Mouse (Mus musculus) kidney, embryonic 15.5 days (tissue): ENCODE measurements around the gene Dip2a. TPM values are rescaled to one million over a fixed set of nuclear protein-coding genes. Genes with fewer than 3 reads are reported as not detected.
A peak's percentile ranks its signal among the peaks of the same experiment; 100 is the strongest.

Source experiments
- ATAC-seq: fragments of 200-750 bp; cut with Nextera tagmentation; replicated peaks from 2 replicates; pipeline ENCODE4 v1.8.0; 2017; ENCODE audit warnings: moderate TSS enrichment; ENCODE audit not compliant: low FRiP score
- H3K27ac ChIP-seq: fragments of 300-500 bp; sonication (generic); 2 replicates; pipeline ENCODE4 v1.5.1; 2015; ENCODE audit warnings: mild to moderate bottlenecking, inconsistent platforms
- H3K27me3 ChIP-seq: fragments of 300-500 bp; sonication (generic); 2 replicates; pipeline ENCODE4 v1.6.1; 2015; ENCODE audit warnings: inconsistent platforms
- H3K36me3 ChIP-seq: fragments of 300-500 bp; sonication (generic); 2 replicates; pipeline ENCODE4 v1.6.1; 2015; ENCODE audit warnings: inconsistent platforms
- H3K4me1 ChIP-seq: fragments of 300-500 bp; sonication (generic); 2 replicates; pipeline ENCODE4 v1.6.1; 2015; ENCODE audit warnings: inconsistent platforms
- H3K4me2 ChIP-seq: fragments of 300-500 bp; sonication (generic); 2 replicates; pipeline ENCODE4 v1.6.1; 2015; ENCODE audit warnings: moderate library complexity, mild to moderate bottlenecking, inconsistent platforms
- H3K4me3 ChIP-seq: fragments of 300-500 bp; sonication (generic); replicated peaks from 2 replicates; pipeline ENCODE4 v1.5.1; 2015; ENCODE audit warnings: mild to moderate bottlenecking, inconsistent platforms
- H3K9ac ChIP-seq: fragments of 300-500 bp; sonication (generic); 2 replicates; pipeline ENCODE4 v1.6.1; 2015; ENCODE audit warnings: mild to moderate bottlenecking, inconsistent platforms
- H3K9me3 ChIP-seq: fragments of 300-500 bp; sonication (generic); replicated peaks from 2 replicates; pipeline ENCODE4 v1.6.1; 2016; ENCODE audit warnings: inconsistent platforms
- WGBS: fragments of 180-500 bp; shearing (Covaris S2); methylation state at CpG from one replicate; pipeline ENCODE4 v1.1.7; 2015; ENCODE audit warnings: mixed read lengths; 5-methylcytosine and 5-hydroxymethylcytosine counted together
- polyA plus RNA-seq: library from polyadenylated mRNA; unstranded; fragments of >200 nt; fragmentation: Nextera tagmentation; extraction: Ambion mirVana; gene quantifications from 2 replicates; pipeline ENCODE4 v1.2.1, GENCODE M21; 2015

The Dip2a gene
- polyA plus RNA-seq, 1 experiment from 2014 or later: 11.3 TPM

DNA sequence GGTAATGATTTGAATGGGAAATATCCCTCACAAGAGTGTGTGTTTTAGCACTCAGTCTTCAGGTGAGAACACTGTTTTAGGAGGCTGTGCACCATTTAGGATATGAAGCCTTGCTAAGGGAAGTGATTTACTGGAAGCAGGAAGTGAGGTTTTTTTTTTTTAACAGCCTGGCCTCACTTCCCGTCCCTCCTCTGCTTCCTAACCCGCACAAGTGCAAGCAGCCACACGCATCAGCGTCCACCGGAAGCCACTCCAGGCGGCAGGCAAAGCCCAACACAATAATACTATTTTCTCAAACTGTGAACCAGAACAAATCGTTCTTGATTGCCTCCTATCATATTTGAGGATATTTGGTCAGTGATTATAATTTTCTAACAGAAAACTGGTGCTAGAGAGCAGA is 6.9 kb upstream of the Dip2a start:
- no peak for ATAC-seq
- 82% methylated on average over 7 of the region's 7 CpGs for WGBS
- Histone ChIP-seq H3K4me1 (no peaks in the 10 kb centered on the region), H3K9ac (no peak overlapping the region), H3K9me3 (no peaks in the 10 kb centered on the region), H3K4me3 (no peak overlapping the region), H3K27me3 (no peaks in the 10 kb centered on the region), H3K4me2 (no peak overlapping the region), H3K36me3 (peaks cover 79% of the 10 kb centered on the region), H3K27ac (peak overlapping the region; percentile 45; the same call in 1 of the 2 replicates)

- no peak for ATAC-seq
- H3K27ac ChIP-seq: peak overlapping the region; percentile 42
- 13% methylated on average over 4 of the region's 4 CpGs for WGBS
- no peak overlapping the region for H3K9ac ChIP-seq
- H3K36me3 ChIP-seq: peaks cover 27% of the 10 kb centered on the region
- peak overlapping the region; percentile 70 for H3K4me3 ChIP-seq
- peaks cover 24% of the 10 kb centered on the region for H3K4me1 ChIP-seq
- no peaks in the 10 kb centered on the region for H3K27me3 ChIP-seq
- H3K4me2 ChIP-seq: peak overlapping the region; percentile 87
- H3K9me3 ChIP-seq: no peaks in the 10 kb centered on the region
These were observed 1.5 kb upstream of the Dip2a start for GRCm38 (mm10) chr10:76346589-76346988.

DNA sequence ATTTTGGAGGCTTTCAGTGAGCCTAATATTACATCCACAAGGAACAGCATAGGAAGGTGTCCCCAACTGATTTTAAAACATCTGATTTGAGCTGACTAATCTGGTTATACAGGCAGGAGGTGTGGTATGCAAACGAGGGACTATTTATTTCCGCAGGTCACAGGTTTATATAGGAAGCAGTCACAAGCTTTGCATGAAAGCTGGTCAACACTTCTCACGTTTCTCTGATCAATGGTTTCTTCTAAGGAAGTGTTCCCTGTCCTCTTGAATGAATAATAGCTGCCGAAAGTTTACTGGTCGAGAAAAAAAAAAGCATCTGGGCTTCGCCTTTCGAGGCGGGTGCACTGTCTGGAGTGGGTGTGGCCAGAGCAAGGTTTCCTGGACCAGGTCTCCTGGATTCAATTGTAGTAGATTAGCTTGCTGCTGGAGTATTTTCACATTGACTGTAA is 976 bp upstream of the Dip2a start:
- no peaks in the 10 kb centered on the region for H3K9me3 ChIP-seq
- WGBS: 9% methylated on average over 8 of the region's 8 CpGs
- H3K27me3 ChIP-seq: no peaks in the 10 kb centered on the region
- peak overlapping the region; percentile 87 for H3K4me2 ChIP-seq
- peak overlapping the region; percentile 70 for H3K4me3 ChIP-seq
- peaks cover 22% of the 10 kb centered on the region for H3K36me3 ChIP-seq
- peaks cover 26% of the 10 kb centered on the region for H3K4me1 ChIP-seq
- no peak overlapping the region for H3K9ac ChIP-seq
- ATAC-seq: no peak
- H3K27ac ChIP-seq: peak overlapping the region; percentile 42

- H3K27me3 ChIP-seq: no peaks in the 10 kb centered on the region
- peak overlapping the region; percentile 84 for H3K27ac ChIP-seq
- H3K9me3 ChIP-seq: no peaks in the 10 kb centered on the region
- H3K4me1 ChIP-seq: peaks cover 28% of the 10 kb centered on the region
- peak overlapping the region; percentile 87 for H3K4me2 ChIP-seq
- 4% methylated on average over 12 of the region's 12 CpGs for WGBS
- peaks cover 16% of the 10 kb centered on the region for H3K36me3 ChIP-seq
- H3K9ac ChIP-seq: peak overlapping the region; percentile 81
- ATAC-seq: no peak
- H3K4me3 ChIP-seq: peak overlapping the region; percentile 70
These were observed 430 bp upstream of the Dip2a start for GRCm38 (mm10) chr10:76345540-76345902.

- Histone ChIP-seq H3K4me2 (no peak overlapping the region), H3K4me3 (no peak overlapping the region), H3K9me3 (no peaks in the 10 kb centered on the region), H3K27ac (no peak overlapping the region), H3K27me3 (no peaks in the 10 kb centered on the region), H3K9ac (no peak overlapping the region), H3K4me1 (peaks cover 7% of the 10 kb centered on the region; the same call in 1 of the 2 replicates), H3K36me3 (no peaks in the 10 kb centered on the region)
- 31% methylated on average over 4 of the region's 4 CpGs for WGBS
- ATAC-seq: no peak
These were observed 10.7 kb downstream of the Dip2a start for GRCm38 (mm10) chr10:76334350-76334749.

- Histone ChIP-seq H3K27ac (no peak overlapping the region), H3K36me3 (no peaks in the 10 kb centered on the region), H3K4me3 (no peak overlapping the region), H3K4me2 (no peak overlapping the region), H3K9me3 (no peaks in the 10 kb centered on the region), H3K27me3 (no peaks in the 10 kb centered on the region), H3K4me1 (peaks cover 7% of the 10 kb centered on the region; the same call in 1 of the 2 replicates), H3K9ac (no peak overlapping the region)
- WGBS: 88% methylated on average over 2 of the region's 2 CpGs
- ATAC-seq: no peak
These were observed 13.1 kb downstream of the Dip2a start for GRCm38 (mm10) chr10:76332040-76332439.

- H3K27ac ChIP-seq: no peak overlapping the region
- H3K4me1 ChIP-seq: no peaks in the 10 kb centered on the region
- H3K4me2 ChIP-seq: no peak overlapping the region
- WGBS: 84% methylated on average over 4 of the region's 4 CpGs
- H3K4me3 ChIP-seq: no peak overlapping the region
- H3K27me3 ChIP-seq: no peaks in the 10 kb centered on the region
- no peaks in the 10 kb centered on the region for H3K9me3 ChIP-seq
- H3K36me3 ChIP-seq: no peaks in the 10 kb centered on the region
- H3K9ac ChIP-seq: no peak overlapping the region
- no peak for ATAC-seq
These were observed 16.0 kb downstream of the Dip2a start for GRCm38 (mm10) chr10:76329093-76329492.

DNA sequence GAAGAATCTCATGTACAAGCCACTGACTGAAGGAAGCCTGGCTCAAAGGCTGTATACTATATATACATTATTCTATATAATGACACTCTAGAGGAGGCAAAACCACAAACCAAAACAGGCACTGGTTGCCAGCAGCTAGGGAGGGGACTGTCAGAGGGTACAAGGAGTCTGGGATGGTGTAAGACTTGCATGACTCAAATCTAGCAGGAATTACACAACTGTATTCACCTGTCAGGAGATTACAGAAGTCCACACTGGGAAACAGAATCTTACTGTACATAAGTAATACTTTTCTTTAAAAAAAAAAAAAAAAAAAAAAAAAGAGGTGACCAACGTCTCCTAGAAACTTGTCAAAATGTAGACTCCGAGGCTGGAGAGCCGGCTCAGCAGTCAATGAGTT is 16.5 kb downstream of the Dip2a start:
- Histone ChIP-seq H3K4me3 (no peak overlapping the region), H3K9ac (no peak overlapping the region), H3K4me1 (no peaks in the 10 kb centered on the region), H3K27me3 (no peaks in the 10 kb centered on the region), H3K9me3 (no peaks in the 10 kb centered on the region), H3K27ac (no peak overlapping the region), H3K36me3 (no peaks in the 10 kb centered on the region), H3K4me2 (no peak overlapping the region)
- no peak for ATAC-seq
- 86% methylated on average over 3 of the region's 3 CpGs for WGBS

DNA sequence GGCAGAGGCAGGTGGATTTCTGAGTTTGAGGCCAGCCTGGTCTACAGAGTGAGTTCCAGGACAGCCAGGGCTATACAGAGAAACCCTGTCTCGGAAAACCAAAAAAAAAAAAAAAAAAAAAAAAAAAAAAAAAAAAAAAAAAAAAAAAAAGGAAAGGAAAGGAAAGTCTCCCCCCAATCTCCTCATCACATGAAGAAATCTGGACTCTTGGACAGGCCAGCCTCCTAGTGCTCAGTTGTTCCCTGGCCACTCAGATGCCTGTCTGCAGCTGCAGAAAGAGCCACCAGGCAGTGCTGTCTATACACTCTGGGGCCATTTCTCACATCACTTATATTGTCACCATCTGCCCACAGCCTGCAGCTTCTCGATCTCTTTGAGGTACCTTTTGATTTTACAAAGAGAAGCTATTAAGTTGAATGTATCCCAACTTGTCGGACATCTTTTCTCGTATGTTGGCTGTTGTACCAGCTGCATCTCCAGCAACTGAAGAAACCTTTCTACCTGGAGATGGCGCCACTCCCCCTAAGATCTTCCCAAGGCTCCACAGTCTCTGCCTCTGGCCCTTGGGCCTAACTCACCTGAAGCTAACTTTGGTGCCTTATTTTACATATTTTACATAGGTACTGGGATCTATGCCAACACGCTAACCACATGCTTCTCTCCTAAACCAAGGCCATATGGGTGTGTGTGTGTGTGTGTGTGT is 18.6 kb downstream of the Dip2a start:
- Histone ChIP-seq H3K9me3 (no peaks in the 10 kb centered on the region), H3K36me3 (no peaks in the 10 kb centered on the region), H3K27me3 (no peaks in the 10 kb centered on the region), H3K4me1 (no peaks in the 10 kb centered on the region), H3K9ac (no peak overlapping the region), H3K4me3 (no peak overlapping the region), H3K27ac (no peak overlapping the region), H3K4me2 (no peak overlapping the region)
- no peak for ATAC-seq
- 73% methylated on average over 6 of the region's 6 CpGs for WGBS

- Histone ChIP-seq H3K36me3 (peaks cover 57% of the 10 kb centered on the region), H3K27ac (no peak overlapping the region), H3K9me3 (no peaks in the 10 kb centered on the region), H3K27me3 (no peaks in the 10 kb centered on the region), H3K4me1 (no peaks in the 10 kb centered on the region), H3K9ac (no peak overlapping the region), H3K4me2 (no peak overlapping the region), H3K4me3 (no peak overlapping the region)
- 75% methylated on average over 12 of the region's 12 CpGs for WGBS
- ATAC-seq: no peak
These were observed 27.5 kb downstream of the Dip2a start for GRCm38 (mm10) chr10:76317623-76318022.

DNA sequence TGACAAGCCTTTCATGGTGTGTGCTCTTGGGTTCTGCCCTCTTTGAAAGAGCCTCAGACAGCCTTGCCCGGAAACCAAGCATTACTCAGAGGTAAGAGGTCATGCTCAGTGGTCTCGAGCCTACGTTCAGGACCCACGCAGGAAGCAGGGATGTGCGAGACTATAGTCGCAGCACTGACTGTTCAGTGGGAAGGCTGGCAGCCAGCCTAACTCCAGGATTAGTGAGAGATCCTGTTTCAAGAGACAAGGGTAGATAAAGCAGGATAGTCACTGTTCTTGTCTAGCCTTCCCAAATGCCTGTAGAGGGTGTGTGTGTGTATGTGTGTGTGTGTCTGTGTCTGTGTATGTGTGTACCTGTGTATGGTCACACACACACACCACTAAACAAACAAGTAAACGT is 28.9 kb downstream of the Dip2a start:
- no peak overlapping the region for H3K4me2 ChIP-seq
- H3K36me3 ChIP-seq: peaks cover 65% of the 10 kb centered on the region
- 62% methylated on average over 7 of the region's 7 CpGs for WGBS
- H3K4me1 ChIP-seq: no peaks in the 10 kb centered on the region
- H3K27me3 ChIP-seq: no peaks in the 10 kb centered on the region
- H3K9ac ChIP-seq: no peak overlapping the region
- H3K9me3 ChIP-seq: no peaks in the 10 kb centered on the region
- no peak for ATAC-seq
- H3K27ac ChIP-seq: no peak overlapping the region
- no peak overlapping the region for H3K4me3 ChIP-seq

GRCm38 (mm10) chr10:76306738-76307137 is 38.4 kb downstream of the Dip2a start:
- WGBS: 87% methylated on average over 9 of the region's 9 CpGs

DNA sequence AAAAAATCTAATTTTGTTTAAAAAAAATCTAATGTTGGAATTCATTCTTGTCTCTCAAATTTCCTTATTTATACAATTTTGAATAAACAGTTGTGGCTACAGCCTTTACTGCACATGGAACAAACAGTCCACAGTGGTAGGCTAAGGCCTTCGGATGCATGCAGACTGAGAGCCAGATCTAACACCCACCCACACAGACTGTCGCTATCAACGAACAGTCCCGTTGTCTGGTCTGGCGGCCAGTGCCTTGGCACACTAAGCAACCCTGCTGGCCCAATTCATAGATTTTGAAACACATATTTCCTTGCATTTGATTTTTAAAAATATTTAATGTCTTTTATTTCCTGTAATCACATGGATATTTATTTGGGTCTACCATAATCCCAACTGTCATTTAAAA is 45.0 kb downstream of the Dip2a start:
- Histone ChIP-seq H3K9ac (no peak overlapping the region), H3K27me3 (no peaks in the 10 kb centered on the region), H3K4me3 (no peak overlapping the region), H3K9me3 (no peaks in the 10 kb centered on the region), H3K27ac (no peak overlapping the region), H3K4me2 (no peak overlapping the region), H3K36me3 (peaks cover 75% of the 10 kb centered on the region), H3K4me1 (0 out of 2 replicates have a peak, but pooled peaks cover 3% of the 10 kb centered on the region)
- WGBS: 90% methylated on average over 5 of the region's 5 CpGs
- ATAC-seq: no peak

More at GRCm38 (mm10) chr10:76306738-76307137, 38.4 kb downstream of the Dip2a start:
- ATAC-seq: no peak
- Histone ChIP-seq H3K36me3 (peaks cover 48% of the 10 kb centered on the region), H3K9me3 (no peaks in the 10 kb centered on the region), H3K27ac (no peak overlapping the region), H3K9ac (no peak overlapping the region), H3K4me3 (no peak overlapping the region), H3K4me1 (0 out of 2 replicates have a peak, but pooled peaks cover under 1% of the 10 kb centered on the region), H3K4me2 (no peak overlapping the region), H3K27me3 (no peaks in the 10 kb centered on the region)
